14 mouse cellular contexts compared by ENCODE assay signal in genomic region chr7:142661811-142662210, GRCm38 (mm10). TPM values are rescaled to one million over a fixed set of nuclear protein-coding genes. Genes with fewer than 3 reads are reported as not detected.
DNase-seq lines count a peak whose midpoint lies in the region; ATAC-seq and TF ChIP-seq lines count a peak whose summit lies in the region.
"Had no signal": no experiment of that assay in that cellular context is flagged by ENCODE, and none has a peak within 500 bp of the region (broad histone marks: within the 10 kb centered on the region; RNA-seq: fewer than 3 reads in every experiment).

No protein-coding gene starts in this region.

- H3K9ac ChIP-seq in lung, embryonic 14.5 days = peak overlapping the region; percentile 83
- H3K9ac ChIP-seq in liver, embryonic 13.5 days = no peak overlapping the region

- TF ChIP-seq POLR2A in embryonic fibroblast, embryonic 13.5 days (IDR thresholded peaks at IDR 0.05; ENCODE audit: low read depth, low read length) = no peak

- H3K4me1 ChIP-seq in heart, embryonic 10.5 days = peaks cover 44% of the 10 kb centered on the region
- no peaks in the 10 kb centered on the region for H3K4me1 ChIP-seq in lung, embryonic 14.5 days (ENCODE audit: insufficient read depth)
- no peaks in the 10 kb centered on the region for H3K4me1 ChIP-seq in embryonic fibroblast, embryonic 13.5 days (ENCODE audit: control insufficient read depth, insufficient read depth, low read length)
- peaks cover 13% of the 10 kb centered on the region for H3K4me1 ChIP-seq in liver, embryonic 13.5 days (replicated peaks)

- H3K27ac ChIP-seq in heart, embryonic 10.5 days = peak overlapping the region; percentile 99
- H3K27ac ChIP-seq in lung, embryonic 14.5 days (ENCODE audit: low read depth) = no peak overlapping the region
- H3K27ac ChIP-seq in embryonic fibroblast, embryonic 13.5 days (ENCODE audit: insufficient read depth, low read length) = no peak overlapping the region
- peak overlapping the region; percentile 72; the same call in 1 of the 2 replicates for H3K27ac ChIP-seq in liver, embryonic 13.5 days

- H3K27me3 ChIP-seq in heart, embryonic 10.5 days (ENCODE audit: insufficient read depth, poor library complexity, severe bottlenecking) = peaks cover 100% of the 10 kb centered on the region
- peaks cover 92% of the 10 kb centered on the region for H3K27me3 ChIP-seq in lung, embryonic 14.5 days (ENCODE audit: insufficient read depth, low read length)
- peaks cover 100% of the 10 kb centered on the region for H3K27me3 ChIP-seq in liver, embryonic 13.5 days

- intact Hi-C loops in heart, postnatal 14 days (cut with DNase I) = no loop called here
- intact Hi-C loops in left cerebral cortex, postnatal 4 days (cut with DNase I) = no loop called here

- no peak for TF ChIP-seq CTCF in lung, embryonic 14.5 days (IDR thresholded peaks at IDR 0.05; ENCODE audit: low read depth)
- TF ChIP-seq CTCF in embryonic fibroblast, embryonic 13.5 days (IDR thresholded peaks at IDR 0.05; ENCODE audit: borderline replicate concordance, insufficient read depth, low read length) = no peak

- H3K4me3 ChIP-seq in heart, embryonic 10.5 days = peak overlapping the region; percentile 83
- H3K4me3 ChIP-seq in lung, embryonic 14.5 days (ENCODE audit: low read depth, low read length) = peak overlapping the region; percentile 60
- 0 out of 2 replicates have a peak overlapping the region, but pooled peaks have one; percentile 48 for H3K4me3 ChIP-seq in embryonic fibroblast, embryonic 13.5 days (ENCODE audit: insufficient read depth, low read length)
- peak overlapping the region; percentile 54; the same call in 1 of the 2 replicates for H3K4me3 ChIP-seq in liver, embryonic 13.5 days (replicated peaks)
- H3K4me3 ChIP-seq: megakaryocyte, embryonic 14.5 days had no signal

- DNase-seq in heart, embryonic 10.5 days (ENCODE audit: low spot score) = no peak
- no peak for DNase-seq in heart, postnatal 14 days
- no peak for DNase-seq in lung, embryonic 14.5 days
- no peak for DNase-seq in lung, postnatal 36 days
- no peak for DNase-seq in liver, embryonic 13.5 days
- no peak for DNase-seq in gastrocnemius, adult 8-10 months (ENCODE audit: low spot score in 2 of 2)
- DNase-seq in left cerebral cortex, postnatal 4 days = no peak
- DNase-seq: gastrocnemius, postnatal 10 days; right cerebral cortex, postnatal 25 days had no signal

- peaks cover 19% of the 10 kb centered on the region for H3K36me3 ChIP-seq in heart, embryonic 10.5 days
- H3K36me3 ChIP-seq in lung, embryonic 14.5 days (ENCODE audit: insufficient read depth) = no peaks in the 10 kb centered on the region
- H3K36me3 ChIP-seq in liver, embryonic 13.5 days = no peaks in the 10 kb centered on the region

- H3K9me3 ChIP-seq in heart, embryonic 10.5 days = no peaks in the 10 kb centered on the region
- H3K9me3 ChIP-seq in lung, embryonic 14.5 days (ENCODE audit: low read depth, low read length) = no peaks in the 10 kb centered on the region
- H3K9me3 ChIP-seq in liver, embryonic 13.5 days (replicated peaks) = no peaks in the 10 kb centered on the region
- H3K9me3 ChIP-seq: megakaryocyte, embryonic 14.5 days had no signal

- peak overlapping the region; percentile 73 for H3K4me2 ChIP-seq in lung, embryonic 14.5 days
- 0 out of 2 replicates have a peak overlapping the region, but pooled peaks have one; percentile 47 for H3K4me2 ChIP-seq in liver, embryonic 13.5 days

- no peak for ATAC-seq in lung, embryonic 14.5 days (ENCODE audit: insufficient read depth)
- no peak for ATAC-seq in liver, embryonic 13.5 days (ENCODE audit: low read depth)
- ATAC-seq: activated CD4-positive, CD25-positive, alpha-beta regulatory T cell, adult 4 months had no signal

RNA-seq across cellular contexts. Expression of gene Igf2, which starts 4.8 kb away (rescaled TPM):
- polyA plus RNA-seq in heart, embryonic 10.5 days (2016; fragmentation: Nextera tagmentation; extraction: Ambion mirVana) = 962 and 991 TPM in 2 replicates
- total RNA-seq in heart, postnatal 14 days (2021) = 100 to 1,000 TPM; 349 to 384 TPM
- polyA plus RNA-seq in lung, embryonic 14.5 days (2014; fragmentation: Nextera tagmentation; extraction: Ambion mirVana) = 437 and 452 TPM in 2 replicates
- 2,532 and 4,944 TPM in 2 replicates for polyA plus RNA-seq in embryonic fibroblast, embryonic 13.5 days (2011; ENCODE audit: insufficient read length, low read depth, missing spikeins)
- 369 and 378 TPM in 2 replicates for polyA plus RNA-seq in liver, embryonic 13.5 days (2015; fragmentation: Nextera tagmentation; extraction: Ambion mirVana)
- 10 to 100 TPM; 15.7 to 28.1 (median 22.3) TPM for total RNA-seq in gastrocnemius, adult 8-10 months (2022)
- 100 to 1,000 TPM; 343 to 352 TPM for total RNA-seq in left cerebral cortex, postnatal 4 days (2021)
- total RNA-seq: MEL had no signal

RNA-seq across cellular contexts. Expression of gene Gm49394, which starts 7.9 kb away (rescaled TPM):
- polyA plus RNA-seq in heart, embryonic 10.5 days (2016; fragmentation: Nextera tagmentation; extraction: Ambion mirVana) = 0.17 and 0.34 TPM in 2 replicates
- total RNA-seq in heart, postnatal 14 days (2021) = not detected
- not detected in 2 replicates for polyA plus RNA-seq in lung, embryonic 14.5 days (2014; fragmentation: Nextera tagmentation; extraction: Ambion mirVana)
- 0.45 and 0.93 TPM in 2 replicates for polyA plus RNA-seq in embryonic fibroblast, embryonic 13.5 days (2011; ENCODE audit: insufficient read length, low read depth, missing spikeins)
- not detected in 2 replicates for polyA plus RNA-seq in liver, embryonic 13.5 days (2015; fragmentation: Nextera tagmentation; extraction: Ambion mirVana)
- total RNA-seq in gastrocnemius, adult 8-10 months (2022) = not detected
- under 1 TPM; 0.10 to 0.12 TPM for total RNA-seq in left cerebral cortex, postnatal 4 days (2021)
- total RNA-seq: MEL had no signal
- polyA plus RNA-seq: activated CD4-positive, CD25-positive, alpha-beta regulatory T cell, adult 4 months; forebrain, embryonic 11.5 days had no signal

Comparison
In these comparisons a context has a peak if more than half of its experiments do, and no peak if none do; other contexts are left out.
1. H3K27ac ChIP-seq: peak in heart, embryonic 10.5 days (single experiment) and liver, embryonic 13.5 days (single experiment); none in lung, embryonic 14.5 days (single experiment) and embryonic fibroblast, embryonic 13.5 days (single experiment).
2. Peak in every context shown above with its lines, with median percentiles within 50 percentile points of each other: H3K4me3 ChIP-seq.